Mouse (Mus musculus) lung, embryonic 16.5 days (tissue): ENCODE data around the gene Mynn. TPM values are rescaled to one million over a fixed set of nuclear protein-coding genes. Genes with fewer than 3 reads are reported as not detected.
A peak's percentile ranks its signal among the peaks of the same experiment; 100 is the strongest.

ENCODE experiments used
- ATAC-seq: fragments of 200-750 bp; cut with Nextera tagmentation; 2 replicates; pipeline ENCODE4 v1.8.0; 2017; ENCODE audit warnings: low read depth, mild to moderate bottlenecking, moderate library complexity
- H3K27ac ChIP-seq: fragments of 300-500 bp; sonication (generic); 2 replicates; pipeline ENCODE4 v1.5.1; 2014; ENCODE audit warnings: mild to moderate bottlenecking, control low read depth, low read length
- H3K27me3 ChIP-seq: fragments of 300-500 bp; sonication (generic); 2 replicates; pipeline ENCODE4 v1.6.1; 2014; ENCODE audit warnings: low read depth, low read length, mixed read lengths; ENCODE audit not compliant: control insufficient read depth, insufficient read depth
- H3K36me3 ChIP-seq: fragments of 300-500 bp; sonication (generic); 2 replicates; pipeline ENCODE4 v1.6.1; 2014; ENCODE audit warnings: low read length; ENCODE audit not compliant: control insufficient read depth, insufficient read depth
- H3K4me1 ChIP-seq: fragments of 300-500 bp; sonication (generic); replicated peaks from 2 replicates; pipeline ENCODE4 v1.6.1; 2014; ENCODE audit warnings: low read length, mixed read lengths; ENCODE audit not compliant: control insufficient read depth, insufficient read depth
- H3K4me2 ChIP-seq: fragments of 300-500 bp; sonication (generic); 2 replicates; pipeline ENCODE4 v1.6.1; 2014; ENCODE audit warnings: low read depth, low read length, control low read depth
- H3K4me3 ChIP-seq: fragments of 300-500 bp; sonication (generic); 2 replicates; pipeline ENCODE4 v1.5.1; 2014; ENCODE audit warnings: mild to moderate bottlenecking, low read length, control low read depth
- H3K9ac ChIP-seq: fragments of 300-500 bp; sonication (generic); 2 replicates; pipeline ENCODE4 v1.6.1; 2014; ENCODE audit warnings: low read length, control low read depth
- H3K9me3 ChIP-seq: fragments of 300-500 bp; sonication (generic); 2 replicates; pipeline ENCODE4 v1.6.1; 2016; ENCODE audit warnings: low read length; ENCODE audit not compliant: control insufficient read depth
- WGBS: fragments of 180-500 bp; shearing (Covaris S2); extraction: QIAGEN DNeasy Blood & Tissue Kit; methylation state at CpG from one replicate; pipeline ENCODE4 v1.1.7; 2014; 5-methylcytosine and 5-hydroxymethylcytosine counted together
- polyA plus RNA-seq: library from polyadenylated mRNA; unstranded; fragments of >200 nt; fragmentation: Nextera tagmentation; extraction: Ambion mirVana; gene quantifications from 2 replicates; pipeline ENCODE4 v1.2.1, GENCODE M21; 2015

Gene Mynn
- polyA plus RNA-seq, 1 experiment from 2014 or later = 32.8 TPM

DNA sequence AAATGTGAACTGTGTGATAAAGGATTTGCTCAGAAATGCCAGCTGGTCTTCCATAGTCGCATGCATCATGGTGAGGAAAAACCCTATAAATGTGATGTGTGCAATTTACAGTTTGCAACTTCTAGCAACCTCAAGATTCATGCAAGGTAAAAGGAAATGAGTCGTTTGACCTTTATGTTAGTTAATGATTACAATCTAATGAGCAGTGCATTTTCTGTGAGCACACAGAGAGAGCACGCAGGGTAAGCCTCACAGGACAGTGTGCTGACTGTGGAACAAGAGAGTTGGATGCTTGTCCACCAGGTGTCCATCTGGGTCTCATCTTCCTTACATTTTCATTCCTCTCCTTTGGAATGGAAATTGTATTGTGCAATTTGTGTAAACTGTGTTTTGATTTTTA lies 7.1 kb downstream of the Mynn start:
- no peak for ATAC-seq
- no peak overlapping the region for H3K4me3 ChIP-seq
- no peak overlapping the region for H3K27ac ChIP-seq

DNA sequence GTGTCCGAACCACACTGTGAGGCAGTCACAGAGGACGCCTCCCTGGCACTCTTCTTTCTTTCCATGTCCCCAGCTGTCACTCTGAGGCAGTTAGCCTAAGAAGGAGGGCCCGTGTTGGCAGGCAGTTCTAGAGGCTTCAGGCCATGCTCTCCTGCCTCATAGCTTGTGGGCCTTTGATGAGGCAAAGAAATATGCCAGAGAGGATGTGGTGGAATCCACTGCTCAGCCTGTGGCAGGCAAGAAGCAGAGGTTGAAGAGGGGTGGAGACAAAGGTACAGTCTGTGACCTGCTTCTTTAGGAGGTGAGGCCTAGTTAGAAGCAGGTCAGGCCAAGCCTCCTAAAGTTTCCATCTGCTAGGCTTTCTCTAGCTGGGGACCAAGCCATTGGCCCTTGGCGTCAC lies 9.1 kb downstream of the Mynn start:
- H3K9me3 ChIP-seq = no peaks in the 10 kb centered on the region
- H3K4me2 ChIP-seq = no peak overlapping the region
- no peak overlapping the region for H3K9ac ChIP-seq
- H3K27me3 ChIP-seq = no peaks in the 10 kb centered on the region
- no peak overlapping the region for H3K4me3 ChIP-seq
- H3K27ac ChIP-seq = no peak overlapping the region
- 82% methylated on average over 4 of the region's 4 CpGs for WGBS
- H3K36me3 ChIP-seq = peaks cover 42% of the 10 kb centered on the region
- ATAC-seq = no peak
- no peaks in the 10 kb centered on the region for H3K4me1 ChIP-seq

More for the DNA sequence above, 7.1 kb downstream of the Mynn start:
- Histone ChIP-seq H3K9me3 (no peaks in the 10 kb centered on the region), H3K4me1 (no peaks in the 10 kb centered on the region), H3K27me3 (no peaks in the 10 kb centered on the region), H3K36me3 (peaks cover 37% of the 10 kb centered on the region), H3K9ac (no peak overlapping the region), H3K4me2 (no peak overlapping the region)
- 76% methylated on average over 3 of the region's 3 CpGs for WGBS

DNA sequence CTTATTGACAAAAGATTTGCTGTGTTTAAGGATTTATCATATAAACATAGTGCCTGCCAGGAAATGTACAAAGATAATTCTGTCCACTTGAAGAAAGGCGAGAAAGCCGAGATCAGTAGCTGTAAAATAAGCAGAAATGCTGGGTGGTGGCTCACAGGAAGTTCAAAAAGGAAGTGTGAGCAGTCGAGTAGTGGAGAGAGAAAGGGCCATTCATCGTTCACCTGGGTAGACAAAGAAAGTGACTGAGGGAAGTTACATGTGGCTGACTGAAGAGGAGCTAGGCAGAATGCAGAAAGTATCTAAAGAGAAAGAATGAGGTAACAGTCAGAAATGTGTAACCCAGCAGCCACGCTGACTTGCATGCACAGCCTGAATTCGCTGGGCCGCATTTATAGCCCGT lies 18.3 kb downstream of the Mynn start:
- WGBS = 52% methylated on average over 8 of the region's 8 CpGs
- no peak for ATAC-seq
- peaks cover 21% of the 10 kb centered on the region for H3K36me3 ChIP-seq

DNA sequence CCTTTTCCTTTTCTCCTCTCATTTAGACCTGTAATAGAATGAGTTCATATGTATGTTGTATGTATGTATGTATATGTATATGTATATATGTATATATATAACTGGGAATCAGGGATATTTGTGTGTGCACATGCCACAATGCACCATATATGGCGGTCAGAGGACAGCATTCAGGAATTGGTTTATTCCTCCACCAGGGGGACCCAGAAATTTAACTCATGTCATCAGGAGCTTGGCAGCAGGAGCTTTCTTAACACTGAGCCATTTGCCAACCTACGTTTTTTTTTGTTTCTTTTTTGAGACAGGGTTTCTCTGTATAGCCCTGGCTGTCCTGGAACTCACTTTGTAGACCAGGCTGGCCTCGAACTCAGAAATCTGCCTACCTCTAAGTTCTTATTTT lies 31.8 kb downstream of the Mynn start:
- 51% methylated on average over 3 of the region's 3 CpGs for WGBS
- Histone ChIP-seq H3K4me2 (no peak overlapping the region), H3K27me3 (no peaks in the 10 kb centered on the region), H3K9ac (no peak overlapping the region), H3K27ac (no peak overlapping the region), H3K4me1 (no peaks in the 10 kb centered on the region), H3K9me3 (no peaks in the 10 kb centered on the region), H3K4me3 (no peak overlapping the region), H3K36me3 (no peaks in the 10 kb centered on the region)
- ATAC-seq = no peak

More for the DNA sequence above, 18.3 kb downstream of the Mynn start:
- Histone ChIP-seq H3K4me3 (no peak overlapping the region), H3K4me1 (no peaks in the 10 kb centered on the region), H3K27me3 (no peaks in the 10 kb centered on the region), H3K4me2 (no peak overlapping the region), H3K9ac (no peak overlapping the region), H3K27ac (no peak overlapping the region), H3K9me3 (no peaks in the 10 kb centered on the region)

DNA sequence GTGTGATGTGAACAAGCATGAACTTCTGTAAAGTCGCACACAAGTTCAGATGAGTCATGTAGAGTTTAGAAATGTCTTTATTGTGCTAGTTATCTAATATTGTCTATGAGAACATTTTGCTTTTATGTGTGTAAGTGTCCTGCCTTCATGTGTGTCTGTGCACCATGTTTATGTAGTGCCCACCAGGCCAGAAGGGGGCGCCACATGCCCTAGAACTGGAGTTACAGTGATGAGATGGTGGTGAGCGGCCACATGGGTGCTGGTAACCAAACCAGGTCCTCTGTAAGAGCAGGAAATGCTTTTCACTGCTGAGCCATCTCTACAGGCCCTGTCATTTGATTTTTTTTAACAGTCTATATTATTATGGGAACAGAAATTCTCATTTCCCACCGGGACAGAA lies 33.8 kb downstream of the Mynn start:
- no peak for ATAC-seq
- Histone ChIP-seq H3K4me3 (no peak overlapping the region), H3K9ac (no peak overlapping the region), H3K9me3 (no peaks in the 10 kb centered on the region), H3K4me2 (no peak overlapping the region), H3K4me1 (no peaks in the 10 kb centered on the region), H3K27me3 (no peaks in the 10 kb centered on the region), H3K27ac (no peak overlapping the region), H3K36me3 (no peaks in the 10 kb centered on the region)
- WGBS = 69% methylated on average over 4 of the region's 4 CpGs

DNA sequence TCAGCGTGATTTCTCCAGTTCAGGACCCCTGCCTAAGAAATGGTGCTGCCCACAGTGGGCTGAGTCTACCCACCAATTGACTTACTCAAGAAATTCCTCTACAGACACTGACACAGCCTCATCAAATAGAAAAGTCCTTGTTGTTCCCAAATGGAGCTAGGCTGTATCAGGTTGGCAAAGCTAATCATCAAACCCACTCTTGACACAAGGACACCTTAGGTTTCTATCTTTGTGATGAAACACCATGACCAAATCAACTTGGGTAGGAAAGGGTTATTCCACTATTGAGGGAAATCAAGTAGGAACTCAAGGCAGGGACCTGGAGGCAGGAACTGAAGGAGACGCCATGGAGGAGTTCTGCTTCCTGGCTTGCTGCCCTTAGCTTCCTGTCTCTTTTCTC lies 42.3 kb downstream of the Mynn start, which contains the start of gene Lrriq4:
TSS of gene Lrriq4 (plus strand) at position 301 of the 400 bp plus-strand sequence.
- Histone ChIP-seq H3K27me3 (peaks cover 3% of the 10 kb centered on the region; the same call in 1 of the 2 replicates), H3K4me3 (no peak within 1 kb of the TSS), H3K4me2 (no peak within 1 kb of the TSS), H3K9me3 (no peaks in the 10 kb centered on the region), H3K9ac (no peak within 1 kb of the TSS), H3K4me1 (peaks cover 5% of the 10 kb centered on the region; the same call in 1 of the 2 replicates), H3K27ac (no peak within 1 kb of the TSS), H3K36me3 (no peaks in the 10 kb centered on the region)
- 60% methylated on average over 2 of the region's 2 CpGs for WGBS
- ATAC-seq = no peak

DNA sequence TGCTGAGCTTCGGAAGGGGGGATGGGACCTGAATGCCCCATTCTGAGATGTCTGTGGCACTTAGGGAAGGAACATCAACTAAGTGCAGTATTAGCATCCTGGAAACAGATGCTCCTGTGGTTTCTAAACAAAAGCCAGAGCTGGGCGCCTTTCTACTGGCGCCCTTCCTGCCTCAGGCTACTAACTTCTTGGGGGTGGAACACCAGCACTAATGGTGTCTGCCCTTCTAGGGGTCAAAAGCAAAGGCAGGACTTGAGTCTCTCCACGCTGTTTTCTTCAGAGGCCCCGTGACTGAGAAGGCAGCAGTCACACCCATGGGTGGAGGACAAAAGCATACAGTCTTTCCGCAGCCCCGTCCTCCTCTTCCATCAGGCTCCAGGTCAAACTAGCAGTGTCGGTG lies 44.9 kb downstream of the Mynn start:
- Histone ChIP-seq H3K4me3 (no peak overlapping the region), H3K9me3 (no peaks in the 10 kb centered on the region), H3K9ac (no peak overlapping the region), H3K4me1 (peaks cover 10% of the 10 kb centered on the region; the same call in 1 of the 2 replicates), H3K4me2 (no peak overlapping the region), H3K27me3 (peaks cover 17% of the 10 kb centered on the region), H3K36me3 (no peaks in the 10 kb centered on the region), H3K27ac (no peak overlapping the region)
- ATAC-seq = no peak
- 51% methylated on average over 8 of the region's 8 CpGs for WGBS

DNA sequence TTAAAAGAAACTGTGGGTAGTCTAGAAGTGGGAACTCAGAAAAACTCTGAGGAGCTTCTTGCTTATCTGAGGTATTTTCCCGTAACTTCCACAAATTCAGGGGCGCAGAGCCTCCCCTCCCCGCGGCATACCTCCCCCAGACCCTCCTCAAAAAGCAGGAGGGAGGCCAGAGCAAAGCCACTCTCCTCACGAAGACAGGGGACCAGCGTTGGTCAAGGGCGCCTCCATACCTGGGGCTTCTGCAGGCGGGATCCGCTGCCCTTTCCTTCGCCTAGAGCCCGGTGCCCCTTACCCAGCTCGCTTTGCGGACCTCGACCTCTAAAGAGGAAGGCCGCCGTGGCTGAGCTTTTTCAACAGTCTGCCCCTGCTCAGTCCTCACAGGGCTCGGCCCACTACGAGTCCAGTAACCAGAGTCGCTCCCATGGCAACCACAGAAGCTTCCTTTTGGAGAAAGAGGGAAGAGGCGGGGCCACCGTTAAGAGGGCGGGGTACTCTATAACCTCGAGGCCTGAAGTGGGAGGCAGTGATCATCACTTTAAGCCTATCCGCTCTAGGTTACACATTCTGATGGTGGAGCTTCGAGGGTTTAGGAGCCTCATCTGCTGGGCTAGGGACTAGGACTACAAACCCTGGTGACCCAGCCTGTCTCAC lies 45.7 kb downstream of the Mynn start, which contains the start of gene Lrrc34:
TSS of gene Lrrc34 (minus strand) at position 430 of the 651 bp plus-strand sequence.
- Histone ChIP-seq H3K4me1 (peaks cover 10% of the 10 kb centered on the region; the same call in 1 of the 2 replicates), H3K27ac (no peak within 1 kb of the TSS), H3K9ac (peak within 1 kb of the TSS; percentile 66), H3K27me3 (peaks cover 17% of the 10 kb centered on the region), H3K36me3 (no peaks in the 10 kb centered on the region), H3K9me3 (no peaks in the 10 kb centered on the region), H3K4me2 (peak within 1 kb of the TSS; percentile 73), H3K4me3 (peak within 1 kb of the TSS; percentile 46)
- 4% methylated on average over 25 of the region's 25 CpGs for WGBS
- ATAC-seq = peak; percentile 94

DNA sequence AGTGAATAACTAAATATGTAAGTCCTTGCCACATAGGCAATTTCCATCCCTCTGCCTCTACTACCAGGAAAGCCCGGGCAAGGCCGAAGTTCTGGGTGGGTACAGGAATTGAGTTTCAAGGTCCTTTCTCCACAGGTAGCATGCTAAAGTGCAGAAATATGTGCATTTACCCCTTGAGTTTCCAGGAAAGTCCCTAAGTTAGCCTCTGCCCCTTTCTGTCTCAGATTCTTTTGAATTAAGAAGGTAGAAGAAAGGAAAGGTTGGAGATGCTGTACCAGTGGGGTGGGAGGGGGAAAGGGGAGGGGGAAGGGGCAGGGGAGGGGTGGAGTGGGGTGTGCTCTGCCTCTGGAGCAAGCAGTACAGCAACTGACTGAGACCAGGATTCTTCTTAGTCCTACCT lies 46.6 kb downstream of the Mynn start:
- Histone ChIP-seq H3K27ac (no peak overlapping the region), H3K27me3 (peaks cover 17% of the 10 kb centered on the region), H3K4me3 (no peak overlapping the region), H3K36me3 (no peaks in the 10 kb centered on the region), H3K9ac (no peak overlapping the region), H3K4me1 (peaks cover 10% of the 10 kb centered on the region; the same call in 1 of the 2 replicates), H3K9me3 (no peaks in the 10 kb centered on the region), H3K4me2 (no peak overlapping the region)
- no peak for ATAC-seq
- 88% methylated on average over 2 of the region's 2 CpGs for WGBS
